Mouse (Mus musculus) liver, embryonic 15.5 days (tissue): ENCODE measurements at regions not wholly inside any gene's neighbourhood (a gene's known extent, or its start where the extent isn't known, plus 50 kb on each side); places are given as distances from the start of the nearest gene placed in this dataset.

Experiments used
- ATAC-seq: fragments of 200-750 bp; cut with Nextera tagmentation; 2 replicates; pipeline ENCODE4 v1.8.0; 2017; ENCODE audit warnings: moderate number of reproducible peaks, mild to moderate bottlenecking, moderate library complexity; ENCODE audit not compliant: insufficient read depth
- H3K27ac ChIP-seq: fragments of 300-500 bp; sonication (generic); replicated peaks from 2 replicates; pipeline ENCODE4 v1.5.1; 2015; ENCODE audit warnings: mild to moderate bottlenecking, inconsistent platforms
- H3K27me3 ChIP-seq: fragments of 300-500 bp; sonication (generic); 2 replicates; pipeline ENCODE4 v1.6.1; 2015; ENCODE audit warnings: mild to moderate bottlenecking, inconsistent platforms
- H3K36me3 ChIP-seq: fragments of 300-500 bp; sonication (generic); replicated peaks from 2 replicates; pipeline ENCODE4 v1.6.1; 2015; ENCODE audit warnings: moderate library complexity, mild to moderate bottlenecking, inconsistent platforms
- H3K4me1 ChIP-seq: fragments of 300-500 bp; sonication (generic); replicated peaks from 2 replicates; pipeline ENCODE4 v1.6.1; 2015; ENCODE audit warnings: inconsistent platforms
- H3K4me2 ChIP-seq: fragments of 300-500 bp; sonication (generic); 2 replicates; pipeline ENCODE4 v1.6.1; 2015; ENCODE audit warnings: moderate library complexity, mild to moderate bottlenecking, inconsistent platforms
- H3K4me3 ChIP-seq: fragments of 300-500 bp; sonication (generic); replicated peaks from 2 replicates; pipeline ENCODE4 v1.5.1; 2015; ENCODE audit warnings: mild to moderate bottlenecking, inconsistent platforms
- H3K9ac ChIP-seq: fragments of 300-500 bp; sonication (generic); 2 replicates; pipeline ENCODE4 v1.6.1; 2015; ENCODE audit warnings: moderate library complexity, mild to moderate bottlenecking, inconsistent platforms
- H3K9me3 ChIP-seq: fragments of 300-500 bp; sonication (generic); replicated peaks from 2 replicates; pipeline ENCODE4 v1.6.1; 2016; ENCODE audit warnings: inconsistent platforms
- WGBS: fragments of 180-500 bp; shearing (Covaris S2); methylation state at CpG from one replicate; pipeline ENCODE4 v1.1.7; 2015; ENCODE audit warnings: mixed read lengths; ENCODE audit not compliant: insufficient replicate concordance; 5-methylcytosine and 5-hydroxymethylcytosine counted together

DNA sequence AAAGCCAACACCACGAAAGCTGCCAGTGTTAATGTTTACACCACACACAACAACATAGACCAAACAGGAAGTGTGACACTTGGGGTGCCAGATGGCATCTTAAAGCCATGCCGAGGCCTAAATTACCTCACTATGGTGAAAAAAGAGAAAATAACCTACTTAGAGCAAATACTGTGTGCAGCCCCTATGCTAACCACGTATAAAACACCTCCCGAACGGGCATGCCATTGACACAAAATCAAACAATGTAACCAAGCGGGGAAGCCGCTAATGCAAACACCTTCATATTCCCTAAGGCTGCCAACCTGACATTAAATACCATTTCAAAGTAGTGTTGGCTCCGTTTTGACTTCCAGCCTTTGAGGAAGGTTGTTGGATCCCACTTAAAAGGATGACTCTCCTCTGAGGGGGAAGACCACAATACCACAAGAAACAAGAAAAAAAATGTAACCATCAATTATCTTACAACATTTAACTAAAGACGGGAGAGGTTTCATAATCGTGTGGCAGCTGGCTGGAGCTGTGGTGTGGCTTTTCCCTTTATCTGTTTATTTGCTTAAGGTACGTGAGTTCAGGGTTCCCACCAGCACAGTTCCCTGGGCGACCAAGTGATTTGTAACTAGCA, 96.1 kb upstream of the Lef1 start:
- WGBS: 28% methylated on average over 12 of the region's 12 CpGs
- no peak overlapping the region for H3K4me2 ChIP-seq
- ATAC-seq: no peak
- no peak overlapping the region for H3K9ac ChIP-seq
- H3K36me3 ChIP-seq: no peaks in the 10 kb centered on the region
- H3K4me1 ChIP-seq: no peaks in the 10 kb centered on the region
- H3K27ac ChIP-seq: no peak overlapping the region
- H3K4me3 ChIP-seq: no peak overlapping the region
- H3K9me3 ChIP-seq: no peaks in the 10 kb centered on the region
- no peaks in the 10 kb centered on the region for H3K27me3 ChIP-seq

DNA sequence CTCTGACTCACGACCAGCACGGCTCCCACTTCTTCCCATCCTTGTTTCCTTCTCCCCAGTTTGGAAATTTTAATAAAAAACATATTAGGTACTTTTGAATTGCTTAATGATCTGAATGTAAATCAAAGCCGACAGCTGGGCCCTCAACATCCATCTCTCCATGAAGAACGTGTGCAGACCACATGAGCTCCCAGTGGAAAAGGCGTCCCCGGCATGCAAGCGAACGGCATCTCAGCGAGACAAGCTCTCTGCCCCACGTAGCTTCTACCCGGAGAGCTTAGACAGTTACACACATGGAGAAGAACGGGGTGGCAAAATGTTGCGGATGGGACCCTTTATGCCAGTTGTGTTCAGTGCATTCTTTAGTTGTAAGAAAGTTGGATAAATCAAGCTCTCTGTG, 109.6 kb upstream of the Lef1 start:
- H3K27me3 ChIP-seq: no peaks in the 10 kb centered on the region
- H3K9ac ChIP-seq: no peak overlapping the region
- H3K4me2 ChIP-seq: no peak overlapping the region
- H3K27ac ChIP-seq: no peak overlapping the region
- H3K9me3 ChIP-seq: no peaks in the 10 kb centered on the region
- no peak for ATAC-seq
- H3K4me1 ChIP-seq: no peaks in the 10 kb centered on the region
- H3K4me3 ChIP-seq: no peak overlapping the region
- H3K36me3 ChIP-seq: no peaks in the 10 kb centered on the region
- 72% methylated on average over 13 of the region's 13 CpGs for WGBS

- no peak overlapping the region for H3K4me3 ChIP-seq
- H3K4me1 ChIP-seq: no peaks in the 10 kb centered on the region
- no peak overlapping the region for H3K27ac ChIP-seq
- no peak overlapping the region for H3K9ac ChIP-seq
- no peaks in the 10 kb centered on the region for H3K27me3 ChIP-seq
- H3K4me2 ChIP-seq: no peak overlapping the region
- ATAC-seq: no peak
- H3K9me3 ChIP-seq: no peaks in the 10 kb centered on the region
- no peaks in the 10 kb centered on the region for H3K36me3 ChIP-seq
- WGBS: 60% methylated on average over 3 of the region's 3 CpGs
Measured at GRCm38 (mm10) chr3:131000252-131000651, 110.0 kb upstream of the Lef1 start.

DNA sequence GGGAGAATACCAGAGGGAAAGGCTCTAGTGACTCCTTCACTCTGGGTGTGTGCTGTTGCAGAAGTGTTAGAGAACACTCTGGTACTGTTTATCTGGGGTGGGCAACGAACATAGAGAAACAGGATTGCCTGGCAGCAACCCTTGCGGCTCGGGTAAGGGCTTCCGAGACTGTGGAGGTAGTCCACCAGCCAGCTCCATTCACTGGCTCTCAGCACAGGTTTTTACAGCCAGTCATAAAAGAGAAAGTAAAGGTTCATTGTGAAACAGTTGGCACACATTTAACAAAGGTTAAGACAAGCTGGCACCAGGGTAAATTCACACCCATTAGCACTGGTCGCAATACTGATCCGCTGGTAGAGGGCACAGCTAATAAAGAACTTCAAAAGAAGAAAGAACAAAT, 110.5 kb upstream of the Lef1 start:
- 65% methylated on average over 6 of the region's 6 CpGs for WGBS
- H3K4me1 ChIP-seq: no peaks in the 10 kb centered on the region
- H3K4me2 ChIP-seq: no peak overlapping the region

GRCm38 (mm10) chr3:130998433-130998832, 111.8 kb upstream of the Lef1 start:
- Histone ChIP-seq H3K4me1 (no peaks in the 10 kb centered on the region), H3K9ac (no peak overlapping the region), H3K27me3 (no peaks in the 10 kb centered on the region), H3K4me2 (no peak overlapping the region), H3K36me3 (no peaks in the 10 kb centered on the region), H3K4me3 (no peak overlapping the region), H3K27ac (no peak overlapping the region), H3K9me3 (no peaks in the 10 kb centered on the region)
- 57% methylated on average over 8 of the region's 10 CpGs for WGBS
- no peak for ATAC-seq

More for the DNA sequence above, 110.5 kb upstream of the Lef1 start:
- Histone ChIP-seq H3K9me3 (no peaks in the 10 kb centered on the region), H3K9ac (no peak overlapping the region), H3K27me3 (no peaks in the 10 kb centered on the region), H3K4me3 (no peak overlapping the region), H3K27ac (no peak overlapping the region), H3K36me3 (no peaks in the 10 kb centered on the region)
- no peak for ATAC-seq

- no peaks in the 10 kb centered on the region for H3K27me3 ChIP-seq
- no peak overlapping the region for H3K9ac ChIP-seq
- no peak overlapping the region for H3K4me2 ChIP-seq
- H3K36me3 ChIP-seq: no peaks in the 10 kb centered on the region
- no peaks in the 10 kb centered on the region for H3K4me1 ChIP-seq
- WGBS: 44% methylated on average over 11 of the region's 11 CpGs
- H3K9me3 ChIP-seq: no peaks in the 10 kb centered on the region
- ATAC-seq: no peak
- no peak overlapping the region for H3K4me3 ChIP-seq
- no peak overlapping the region for H3K27ac ChIP-seq
Measured at GRCm38 (mm10) chr3:130996786-130997185, 113.5 kb upstream of the Lef1 start.

DNA sequence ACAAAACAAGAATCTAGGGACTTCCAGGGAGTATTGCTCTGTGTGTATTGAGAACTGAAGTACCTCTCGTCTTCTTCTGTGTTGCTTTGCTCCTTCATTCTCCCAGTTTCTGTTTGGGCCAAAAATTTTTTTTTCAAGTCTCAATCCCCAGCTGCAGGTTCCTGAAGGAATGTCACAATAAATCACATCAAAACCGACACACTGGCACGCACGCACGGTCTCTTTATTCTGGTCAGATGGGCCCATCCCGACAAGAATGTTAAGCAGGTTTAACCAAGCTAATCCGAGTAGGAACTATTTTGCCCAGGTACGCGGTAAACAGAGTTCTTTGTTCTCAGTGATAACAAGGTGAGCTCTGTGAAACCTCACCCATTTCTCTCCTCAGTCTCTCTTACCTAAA, 118.3 kb upstream of the Lef1 start:
- no peaks in the 10 kb centered on the region for H3K4me1 ChIP-seq
- H3K9ac ChIP-seq: no peak overlapping the region
- WGBS: 65% methylated on average over 9 of the region's 9 CpGs
- H3K4me2 ChIP-seq: no peak overlapping the region
- no peak for ATAC-seq
- H3K9me3 ChIP-seq: no peaks in the 10 kb centered on the region
- no peaks in the 10 kb centered on the region for H3K27me3 ChIP-seq
- no peak overlapping the region for H3K27ac ChIP-seq
- no peaks in the 10 kb centered on the region for H3K36me3 ChIP-seq
- no peak overlapping the region for H3K4me3 ChIP-seq

DNA sequence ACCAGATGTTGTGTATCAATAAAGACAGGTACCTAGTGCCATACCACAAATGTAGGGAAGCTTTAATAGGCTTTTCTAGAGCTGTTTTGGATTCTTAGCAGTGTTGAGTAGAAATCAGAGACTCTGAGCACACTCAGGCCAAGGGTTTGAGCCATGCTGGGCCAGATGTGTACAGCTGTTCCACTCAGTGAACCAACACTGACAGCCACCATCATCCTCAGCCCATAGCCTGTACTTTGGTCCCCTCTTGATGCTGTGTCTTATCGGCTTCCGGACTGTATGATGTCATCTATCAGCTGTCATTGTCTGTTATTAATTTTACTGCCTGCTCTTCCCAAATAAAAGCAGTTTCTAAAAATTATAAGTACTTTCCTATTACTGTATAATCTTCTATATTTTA, 123.6 kb upstream of the Lef1 start:
- 78% methylated on average over 2 of the region's 2 CpGs for WGBS

GRCm38 (mm10) chr3:130986101-130986500, 124.2 kb upstream of the Lef1 start:
- WGBS: 74% methylated on average over 2 of the region's 2 CpGs
- H3K4me2 ChIP-seq: no peak overlapping the region
- ATAC-seq: no peak
- no peaks in the 10 kb centered on the region for H3K4me1 ChIP-seq
- H3K36me3 ChIP-seq: no peaks in the 10 kb centered on the region
- H3K9me3 ChIP-seq: no peaks in the 10 kb centered on the region
- no peak overlapping the region for H3K4me3 ChIP-seq
- no peak overlapping the region for H3K27ac ChIP-seq
- H3K9ac ChIP-seq: no peak overlapping the region
- H3K27me3 ChIP-seq: no peaks in the 10 kb centered on the region

More for the DNA sequence above, 123.6 kb upstream of the Lef1 start:
- Histone ChIP-seq H3K36me3 (no peaks in the 10 kb centered on the region), H3K4me1 (no peaks in the 10 kb centered on the region), H3K27ac (no peak overlapping the region), H3K9ac (no peak overlapping the region), H3K4me3 (no peak overlapping the region), H3K27me3 (no peaks in the 10 kb centered on the region), H3K4me2 (no peak overlapping the region), H3K9me3 (no peaks in the 10 kb centered on the region)
- ATAC-seq: no peak

GRCm38 (mm10) chr3:130981566-130981965, 128.7 kb upstream of the Lef1 start:
- H3K9me3 ChIP-seq: no peaks in the 10 kb centered on the region

DNA sequence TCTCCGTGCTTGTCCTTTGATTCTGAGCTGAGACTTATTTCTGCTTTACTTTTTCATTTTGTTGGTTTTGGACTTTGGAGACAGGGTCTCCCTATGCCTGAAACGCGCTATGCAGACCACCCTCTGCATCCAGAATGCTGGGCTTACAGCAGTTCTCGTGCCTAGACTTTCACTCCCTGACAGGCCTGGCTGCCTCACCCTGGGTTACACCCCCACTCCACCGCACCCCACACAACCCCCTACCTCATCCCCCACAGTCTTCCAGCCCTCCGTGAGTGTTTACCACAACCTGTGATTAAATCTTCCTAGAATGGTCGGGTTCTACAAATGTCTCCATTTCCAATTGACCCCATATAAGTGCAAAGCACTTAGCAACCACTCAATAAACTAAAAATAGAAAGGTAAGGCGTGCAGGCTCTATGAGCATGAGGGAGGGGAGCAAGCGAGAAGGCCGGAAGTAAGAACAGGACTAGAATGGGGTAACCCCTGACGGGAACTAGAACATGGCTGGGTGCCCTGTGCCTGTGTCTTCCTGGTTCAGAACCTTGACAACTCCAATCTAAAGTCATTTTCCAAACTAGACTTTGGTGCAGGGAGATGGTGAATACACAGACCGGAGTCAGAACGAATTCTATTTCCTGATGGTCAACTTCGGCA, 131.2 kb upstream of the Lef1 start:
- no peaks in the 10 kb centered on the region for H3K27me3 ChIP-seq
- ATAC-seq: no peak

More at GRCm38 (mm10) chr3:130981566-130981965, 128.7 kb upstream of the Lef1 start:
- Histone ChIP-seq H3K4me2 (no peak overlapping the region), H3K36me3 (no peaks in the 10 kb centered on the region), H3K27me3 (no peaks in the 10 kb centered on the region), H3K9ac (no peak overlapping the region), H3K4me1 (no peaks in the 10 kb centered on the region), H3K4me3 (no peak overlapping the region), H3K27ac (no peak overlapping the region)
- ATAC-seq: no peak

More for the DNA sequence above, 131.2 kb upstream of the Lef1 start:
- H3K4me3 ChIP-seq: no peak overlapping the region
- H3K9me3 ChIP-seq: no peaks in the 10 kb centered on the region
- no peak overlapping the region for H3K4me2 ChIP-seq
- no peaks in the 10 kb centered on the region for H3K36me3 ChIP-seq
- 59% methylated on average over 14 of the region's 14 CpGs for WGBS
- no peak overlapping the region for H3K27ac ChIP-seq
- H3K9ac ChIP-seq: no peak overlapping the region
- H3K4me1 ChIP-seq: no peaks in the 10 kb centered on the region
